Mouse (Mus musculus): ENCODE data around the gene Smagp. TPM values are rescaled to one million over a fixed set of nuclear protein-coding genes. Genes with fewer than 3 reads are reported as not detected.
"Not testable (repeated sequence)": the region's sequence is repeated elsewhere in the genome, so short reads cannot be mapped to it uniquely, and the experiment has no call there.

Gene Smagp
- polyA plus RNA-seq, 1 experiment from 2014 or later, result 1.7 TPM

DNA sequence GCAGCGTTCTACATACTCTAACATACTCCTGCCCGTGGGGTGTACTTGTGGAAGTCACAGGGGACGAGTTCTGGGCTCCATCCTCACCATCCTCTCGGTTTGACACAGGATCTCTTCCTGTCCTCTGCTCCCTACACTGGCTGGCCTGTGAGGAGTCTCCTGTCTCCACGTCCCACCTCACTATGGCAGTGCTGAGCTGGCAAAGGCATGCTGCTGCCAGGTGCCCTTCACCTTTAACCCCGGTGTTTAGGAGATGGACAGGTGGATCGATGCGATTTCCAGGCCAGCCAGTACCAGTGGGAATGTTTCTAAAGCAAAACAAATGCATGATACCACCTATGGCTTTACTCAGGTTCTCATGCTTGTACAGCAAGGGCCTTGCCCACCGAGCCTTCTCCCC is 13.0 kb downstream of the Smagp start:
- Histone ChIP-seq H3K27me3 (ENCODE audit: control insufficient read depth, insufficient read depth, low read length) (no peaks in the 10 kb centered on the region), H3K4me2 (ENCODE audit: low read depth, low read length) (no peak overlapping the region), H3K9ac (replicated peaks; ENCODE audit: low read depth, low read length) (no peak overlapping the region), H3K9me3 (ENCODE audit: control insufficient read depth, low read length) (no peaks in the 10 kb centered on the region), H3K4me3 (ENCODE audit: low read depth, low read length) (no peak overlapping the region), H3K4me1 (ENCODE audit: control insufficient read depth, insufficient read depth, low read length) (no peaks in the 10 kb centered on the region), H3K36me3 (ENCODE audit: control insufficient read depth, insufficient read depth, low read length) (peaks cover 9% of the 10 kb centered on the region; the same call in 1 of the 2 replicates), H3K27ac (ENCODE audit: low read depth, low read length) (no peak overlapping the region)
- WGBS, result 90% methylated on average over 9 of the region's 9 CpGs
- ATAC-seq (ENCODE audit: low read depth), result no peak

DNA sequence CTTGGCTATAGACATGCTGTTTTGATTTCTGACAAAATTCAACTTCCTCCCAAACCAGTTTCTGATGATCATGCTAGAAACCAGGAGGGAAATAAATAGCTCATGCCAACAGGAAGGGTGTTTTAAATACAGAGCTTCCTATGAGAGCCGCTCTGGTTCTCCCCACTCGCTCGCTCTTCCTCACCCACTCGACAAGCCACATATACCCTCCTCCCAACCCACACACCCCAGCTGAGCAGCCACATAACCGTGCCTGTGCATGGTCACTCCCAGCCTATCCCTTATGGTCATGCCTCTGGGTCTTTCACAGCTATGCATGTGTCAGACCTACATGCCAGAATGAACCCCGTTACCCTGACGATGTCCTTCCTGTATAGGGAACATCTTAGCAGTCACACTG is 14.6 kb downstream of the Smagp start:
- H3K27me3 ChIP-seq (ENCODE audit: control insufficient read depth, insufficient read depth, low read length), result no peaks in the 10 kb centered on the region
- H3K9me3 ChIP-seq (ENCODE audit: control insufficient read depth, low read length), result no peaks in the 10 kb centered on the region
- no peak overlapping the region for H3K27ac ChIP-seq (ENCODE audit: low read depth, low read length)
- no peaks in the 10 kb centered on the region for H3K4me1 ChIP-seq (ENCODE audit: control insufficient read depth, insufficient read depth, low read length)
- 88% methylated on average over 7 of the region's 7 CpGs for WGBS
- H3K4me2 ChIP-seq (ENCODE audit: low read depth, low read length), result no peak overlapping the region
- ATAC-seq (ENCODE audit: low read depth), result no peak
- H3K9ac ChIP-seq (replicated peaks; ENCODE audit: low read depth, low read length), result no peak overlapping the region
- H3K4me3 ChIP-seq (ENCODE audit: low read depth, low read length), result no peak overlapping the region
- H3K36me3 ChIP-seq (ENCODE audit: control insufficient read depth, insufficient read depth, low read length), result peaks cover 17% of the 10 kb centered on the region

DNA sequence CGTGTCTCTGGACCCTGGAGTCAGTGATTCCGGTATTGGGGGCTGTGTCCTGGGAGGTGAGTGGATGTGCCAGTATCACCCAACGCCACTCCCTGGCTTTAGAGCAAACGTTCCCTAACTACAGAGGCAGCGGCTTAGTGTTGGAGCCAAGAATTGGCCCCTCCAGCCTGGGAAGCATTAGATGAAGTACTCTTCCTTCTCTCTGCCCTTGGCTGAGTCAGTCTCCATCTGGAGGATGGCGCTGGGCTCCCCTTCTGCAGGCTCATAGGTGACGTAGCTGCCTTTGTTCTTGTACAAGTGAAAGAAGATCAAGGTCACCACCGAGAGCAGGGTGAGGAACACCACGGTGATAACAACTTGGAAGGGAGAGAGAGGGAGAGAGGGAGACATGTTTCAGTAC is 15.1 kb downstream of the Smagp start:
- H3K27ac ChIP-seq (ENCODE audit: low read depth, low read length); ATAC-seq (ENCODE audit: low read depth); H3K4me2 ChIP-seq (ENCODE audit: low read depth, low read length); H3K4me1 ChIP-seq (ENCODE audit: control insufficient read depth, insufficient read depth, low read length); H3K9me3 ChIP-seq (ENCODE audit: control insufficient read depth, low read length); H3K27me3 ChIP-seq (ENCODE audit: control insufficient read depth, insufficient read depth, low read length); H3K9ac ChIP-seq (replicated peaks; ENCODE audit: low read depth, low read length); H3K4me3 ChIP-seq (ENCODE audit: low read depth, low read length): not testable (repeated sequence)
- 80% methylated on average over 9 of the region's 9 CpGs for WGBS
- peaks cover 17% of the 10 kb centered on the region for H3K36me3 ChIP-seq (ENCODE audit: control insufficient read depth, insufficient read depth, low read length)

DNA sequence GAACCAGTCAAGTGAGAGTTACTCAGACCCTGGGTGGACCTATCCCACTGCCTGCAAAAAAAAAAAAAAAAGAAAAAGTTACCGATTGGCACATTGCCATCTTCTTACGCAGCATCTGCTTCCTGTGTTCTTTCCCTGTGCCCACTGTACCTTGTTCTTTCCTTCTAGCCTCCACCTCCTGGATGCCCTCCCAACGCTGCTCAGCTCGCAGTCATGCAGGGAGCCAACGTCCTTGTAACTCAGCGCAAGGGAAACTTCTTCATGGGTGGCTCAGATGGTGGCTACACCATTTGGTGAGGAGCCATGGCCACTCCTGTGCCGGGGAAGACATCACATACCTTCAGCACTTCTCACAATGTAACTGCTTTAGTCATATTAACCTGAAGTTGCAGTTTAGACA is 17.5 kb downstream of the Smagp start:
- no peak for ATAC-seq (ENCODE audit: low read depth)
- 91% methylated on average over 7 of the region's 7 CpGs for WGBS
- Histone ChIP-seq H3K36me3 (ENCODE audit: control insufficient read depth, insufficient read depth, low read length) (peaks cover 17% of the 10 kb centered on the region), H3K27ac (ENCODE audit: low read depth, low read length) (no peak overlapping the region), H3K4me3 (ENCODE audit: low read depth, low read length) (no peak overlapping the region), H3K9me3 (ENCODE audit: control insufficient read depth, low read length) (no peaks in the 10 kb centered on the region), H3K27me3 (ENCODE audit: control insufficient read depth, insufficient read depth, low read length) (no peaks in the 10 kb centered on the region), H3K4me1 (ENCODE audit: control insufficient read depth, insufficient read depth, low read length) (peaks cover 5% of the 10 kb centered on the region; the same call in 1 of the 2 replicates), H3K4me2 (ENCODE audit: low read depth, low read length) (no peak overlapping the region), H3K9ac (replicated peaks; ENCODE audit: low read depth, low read length) (no peak overlapping the region)

DNA sequence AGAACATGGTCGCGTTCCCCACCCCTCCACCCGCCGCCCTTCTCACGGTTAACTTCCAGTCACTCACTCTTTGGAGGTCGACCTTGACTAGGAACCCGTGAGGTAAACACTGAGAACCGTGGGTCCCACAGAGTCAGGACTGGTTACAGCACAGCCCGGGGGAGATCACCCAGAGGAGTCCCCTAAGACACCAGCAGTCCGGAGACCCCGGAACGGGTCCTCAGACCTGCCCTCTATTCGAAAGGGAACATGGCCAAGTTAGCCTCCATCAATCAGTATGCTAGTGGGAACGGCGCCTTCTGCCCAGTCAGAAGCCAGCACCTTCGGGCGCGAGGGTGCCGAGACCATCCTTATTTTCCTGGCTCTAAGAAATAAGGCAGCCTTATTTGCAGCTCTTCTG is 20.5 kb downstream of the Smagp start:
- H3K4me1 ChIP-seq (ENCODE audit: control insufficient read depth, insufficient read depth, low read length), result peaks cover 11% of the 10 kb centered on the region; the same call in 1 of the 2 replicates
- ATAC-seq (ENCODE audit: low read depth), result peak; percentile 24
- peak overlapping the region; percentile 62 for H3K4me2 ChIP-seq (ENCODE audit: low read depth, low read length)
- WGBS, result 1% methylated on average over 19 of the region's 19 CpGs
- no peaks in the 10 kb centered on the region for H3K27me3 ChIP-seq (ENCODE audit: control insufficient read depth, insufficient read depth, low read length)
- H3K9me3 ChIP-seq (ENCODE audit: control insufficient read depth, low read length), result no peaks in the 10 kb centered on the region
- H3K36me3 ChIP-seq (ENCODE audit: control insufficient read depth, insufficient read depth, low read length), result peaks cover 17% of the 10 kb centered on the region
- peak overlapping the region; percentile 83 for H3K4me3 ChIP-seq (ENCODE audit: low read depth, low read length)
- peak overlapping the region; percentile 97 for H3K27ac ChIP-seq (ENCODE audit: low read depth, low read length)
- peak overlapping the region; percentile 93 for H3K9ac ChIP-seq (replicated peaks; ENCODE audit: low read depth, low read length)

DNA sequence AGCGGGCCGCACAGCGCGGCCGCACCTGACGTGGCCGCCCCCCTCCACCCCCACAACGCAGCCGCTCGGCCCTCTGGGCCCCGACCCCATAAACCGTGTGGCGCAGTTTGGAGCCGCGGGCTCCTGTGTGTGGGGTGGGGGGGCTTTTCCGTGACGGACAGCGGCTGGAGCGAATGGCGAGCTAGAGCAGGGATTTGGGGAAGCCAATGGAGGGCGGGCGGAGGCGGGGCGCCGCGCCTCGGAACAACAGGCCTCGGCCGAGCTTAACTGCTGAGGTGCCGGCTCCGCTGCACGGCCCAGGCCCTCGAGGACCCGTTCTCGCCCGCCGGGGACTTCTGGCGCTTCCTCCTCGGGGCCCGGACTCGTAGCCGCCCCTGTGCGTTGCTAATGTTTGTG is 20.9 kb downstream of the Smagp start:
- H3K36me3 ChIP-seq (ENCODE audit: control insufficient read depth, insufficient read depth, low read length), result peaks cover 17% of the 10 kb centered on the region
- H3K9ac ChIP-seq (replicated peaks; ENCODE audit: low read depth, low read length), result peak overlapping the region; percentile 93
- peak; percentile 89 for ATAC-seq (ENCODE audit: low read depth)
- H3K9me3 ChIP-seq (ENCODE audit: control insufficient read depth, low read length), result no peaks in the 10 kb centered on the region
- peak overlapping the region; percentile 62 for H3K4me2 ChIP-seq (ENCODE audit: low read depth, low read length)
- peak overlapping the region; percentile 97 for H3K27ac ChIP-seq (ENCODE audit: low read depth, low read length)
- peaks cover 11% of the 10 kb centered on the region; the same call in 1 of the 2 replicates for H3K4me1 ChIP-seq (ENCODE audit: control insufficient read depth, insufficient read depth, low read length)
- no peaks in the 10 kb centered on the region for H3K27me3 ChIP-seq (ENCODE audit: control insufficient read depth, insufficient read depth, low read length)
- WGBS, result under 1% methylated on average over 43 of the region's 43 CpGs
- peak overlapping the region; percentile 83 for H3K4me3 ChIP-seq (ENCODE audit: low read depth, low read length)

DNA sequence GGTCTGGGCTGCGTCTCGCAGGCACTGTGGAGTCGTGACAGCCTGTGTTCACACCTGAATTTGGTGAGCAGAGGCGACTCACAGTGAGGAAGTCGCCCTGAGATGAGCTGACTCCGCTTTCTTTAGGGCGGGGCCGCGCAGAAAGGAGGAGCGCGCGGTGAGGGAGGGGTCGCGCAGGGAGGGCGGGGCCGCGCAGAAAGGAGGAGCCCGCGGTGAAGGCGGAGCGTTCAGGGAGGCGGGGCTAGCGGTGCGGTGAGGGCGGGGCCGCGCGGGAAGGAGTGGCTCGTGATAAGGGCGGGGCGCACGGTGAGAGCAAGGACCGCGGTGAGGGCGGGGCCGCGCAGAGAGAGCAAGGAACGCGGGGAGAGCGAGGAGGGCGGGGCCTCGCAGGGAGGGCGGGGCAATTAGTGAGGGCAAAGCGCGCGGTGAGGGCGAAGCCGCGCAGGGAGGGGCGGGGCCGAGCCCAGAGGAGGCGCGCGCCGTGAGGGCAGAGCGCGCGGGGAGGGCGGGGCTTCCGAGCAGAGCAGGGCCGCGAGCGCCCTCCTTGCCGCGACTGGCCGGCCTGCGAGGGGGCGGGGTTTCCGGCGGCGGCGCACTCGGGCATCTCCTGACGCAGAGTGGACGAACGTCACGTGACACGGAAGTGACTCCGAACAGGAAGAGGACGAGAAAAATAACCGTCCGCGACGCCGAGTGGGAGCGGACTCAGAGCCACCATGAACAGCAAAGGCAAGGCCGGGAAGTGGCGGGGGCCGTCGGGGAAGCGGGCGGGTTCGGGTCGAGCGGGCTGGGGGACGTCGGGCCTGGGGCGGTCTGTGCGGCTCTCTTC is 21.5 kb downstream of the Smagp start, which contains the start of gene Dazap2:
Gene Dazap2, plus strand, starts transcription at position 354 of the 829 bp plus-strand sequence.
- Histone ChIP-seq H3K27ac (ENCODE audit: low read depth, low read length) (peak within 1 kb of the TSS; percentile 97), H3K9ac (replicated peaks; ENCODE audit: low read depth, low read length) (peak within 1 kb of the TSS; percentile 93), H3K4me3 (ENCODE audit: low read depth, low read length) (peak within 1 kb of the TSS; percentile 83), H3K9me3 (ENCODE audit: control insufficient read depth, low read length) (no peaks in the 10 kb centered on the region), H3K36me3 (ENCODE audit: control insufficient read depth, insufficient read depth, low read length) (peaks cover 15% of the 10 kb centered on the region), H3K4me1 (ENCODE audit: control insufficient read depth, insufficient read depth, low read length) (peaks cover 11% of the 10 kb centered on the region; the same call in 1 of the 2 replicates), H3K4me2 (ENCODE audit: low read depth, low read length) (peak within 1 kb of the TSS; percentile 76), H3K27me3 (ENCODE audit: control insufficient read depth, insufficient read depth, low read length) (no peaks in the 10 kb centered on the region)
- ATAC-seq (ENCODE audit: low read depth), result peak; percentile 85
- under 1% methylated on average over 82 of the region's 99 CpGs for WGBS

DNA sequence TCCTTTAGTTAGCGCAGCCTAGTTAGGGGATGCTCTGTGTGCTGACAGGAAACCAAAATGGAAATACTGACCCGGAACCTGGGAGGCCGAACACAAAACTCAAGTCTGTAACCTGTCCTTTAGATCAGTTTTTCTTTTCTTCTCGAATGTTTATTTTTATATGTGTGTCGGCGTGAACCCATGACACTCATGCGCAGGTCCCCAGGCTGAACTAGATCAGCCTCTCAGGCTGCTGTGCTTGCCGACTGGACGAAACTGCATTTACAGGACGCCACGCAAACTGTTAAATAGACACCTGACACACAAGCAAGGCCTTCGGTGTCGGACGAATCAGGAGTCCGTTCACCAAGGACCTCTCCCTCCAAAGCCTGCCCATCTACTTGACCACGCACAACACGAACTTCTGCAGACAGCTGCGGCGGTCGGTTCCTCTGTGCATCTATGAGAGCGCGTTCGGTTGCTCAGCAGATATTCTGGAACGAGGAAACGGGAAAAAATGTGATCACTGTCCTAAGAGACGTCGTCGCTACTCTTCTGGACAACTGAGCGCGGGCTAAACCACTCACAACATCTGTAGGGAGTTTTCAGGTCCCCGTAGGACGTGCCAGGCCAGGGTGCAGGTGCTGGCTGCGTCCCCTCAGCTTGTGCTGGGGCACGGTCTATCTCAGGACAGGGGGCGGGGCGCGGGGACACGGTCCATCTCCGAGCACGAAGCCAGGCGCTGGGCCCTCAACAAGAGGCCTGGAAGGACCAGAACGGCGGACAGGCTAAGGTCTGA is 22.3 kb downstream of the Smagp start:
- 10% methylated on average over 43 of the region's 43 CpGs for WGBS
- peak overlapping the region; percentile 83 for H3K4me3 ChIP-seq (ENCODE audit: low read depth, low read length)
- no peaks in the 10 kb centered on the region for H3K27me3 ChIP-seq (ENCODE audit: control insufficient read depth, insufficient read depth, low read length)
- H3K36me3 ChIP-seq (ENCODE audit: control insufficient read depth, insufficient read depth, low read length), result peaks cover 14% of the 10 kb centered on the region
- H3K27ac ChIP-seq (ENCODE audit: low read depth, low read length), result peak overlapping the region; percentile 97
- no peaks in the 10 kb centered on the region for H3K9me3 ChIP-seq (ENCODE audit: control insufficient read depth, low read length)
- peak overlapping the region; percentile 93 for H3K9ac ChIP-seq (replicated peaks; ENCODE audit: low read depth, low read length)
- H3K4me2 ChIP-seq (ENCODE audit: low read depth, low read length), result peak overlapping the region; percentile 76
- ATAC-seq (ENCODE audit: low read depth), result peak; percentile 2; the same call in 1 of the 2 replicates
- peaks cover 11% of the 10 kb centered on the region; the same call in 1 of the 2 replicates for H3K4me1 ChIP-seq (ENCODE audit: control insufficient read depth, insufficient read depth, low read length)

Data from neural tube, embryonic 14.5 days (tissue).